Mouse (Mus musculus) gastrocnemius, postnatal 4 days (tissue): Measurements from ENCODE around the gene Hoxb2. TPM values are rescaled to one million over a fixed set of nuclear protein-coding genes. Genes with fewer than 3 reads are reported as not detected.

Source experiments
- DNase-seq, 2 experiments: peaks; one replicate each; pipeline ENCODE4 v3.0.0; 2021 to 2022; ENCODE audit warnings: low spot score in 2 of 2, mixed read lengths in 2 of 2
- total RNA-seq, 2 experiments: library from RNA; stranded (reverse); gene quantifications; 2 replicates each; pipeline ENCODE4 v1.2.3; 2021

Gene Hoxb2
- total RNA-seq, 2 experiments from 2014 or later: 0.44 to 0.93 TPM

- no peak for DNase-seq
Measured at GRCm38 (mm10) chr11:96334002-96334364, 16.3 kb upstream of the Hoxb2 start.

- DNase-seq: no peak
Measured at GRCm38 (mm10) chr11:96334998-96335397, 15.3 kb upstream of the Hoxb2 start.

GRCm38 (mm10) chr11:96336597-96336996 lies 13.7 kb upstream of the Hoxb2 start:
- DNase-seq: no peak

- no peak for DNase-seq
Measured at GRCm38 (mm10) chr11:96337026-96337425, 13.3 kb upstream of the Hoxb2 start.

GRCm38 (mm10) chr11:96338957-96339855 lies 11.1 kb upstream of the Hoxb2 start:
- no peak for DNase-seq

GRCm38 (mm10) chr11:96340698-96341365 lies 9.5 kb upstream of the Hoxb2 start:
- DNase-seq: no peak

GRCm38 (mm10) chr11:96341701-96342575 lies 8.4 kb upstream of the Hoxb2 start:
- no peak for DNase-seq

- no peak for DNase-seq
Measured at GRCm38 (mm10) chr11:96342576-96342930, 7.8 kb upstream of the Hoxb2 start.

GRCm38 (mm10) chr11:96343206-96343745 lies 7.0 kb upstream of the Hoxb2 start:
- no peak for DNase-seq

GRCm38 (mm10) chr11:96344061-96344877 lies 6.1 kb upstream of the Hoxb2 start:
- no peak for DNase-seq

- DNase-seq: no peak
Measured at GRCm38 (mm10) chr11:96344878-96345159, 5.5 kb upstream of the Hoxb2 start.

- no peak for DNase-seq
Measured at GRCm38 (mm10) chr11:96345220-96345892, 5.0 kb upstream of the Hoxb2 start.

GRCm38 (mm10) chr11:96345893-96346806 lies 4.2 kb upstream of the Hoxb2 start:
- DNase-seq: no peak

- DNase-seq: no peak
Measured at GRCm38 (mm10) chr11:96346916-96347520, 3.3 kb upstream of the Hoxb2 start.

GRCm38 (mm10) chr11:96347717-96348116 lies 2.6 kb upstream of the Hoxb2 start:
- DNase-seq: no peak

- no peak for DNase-seq
Measured at GRCm38 (mm10) chr11:96348141-96348928, 2.0 kb upstream of the Hoxb2 start.

GRCm38 (mm10) chr11:96348988-96349387 lies 1.3 kb upstream of the Hoxb2 start:
- no peak for DNase-seq
